Mouse (Mus musculus): ENCODE results near the gene Zfp526. TPM values are rescaled to one million over a fixed set of nuclear protein-coding genes. Genes with fewer than 3 reads are reported as not detected.
"Not testable (repeated sequence)": the region's sequence is repeated elsewhere in the genome, so short reads cannot be mapped to it uniquely, and the experiment has no call there.

Gene Zfp526
- total RNA-seq, 1 experiment from 2014 or later = 2.4 TPM

DNA sequence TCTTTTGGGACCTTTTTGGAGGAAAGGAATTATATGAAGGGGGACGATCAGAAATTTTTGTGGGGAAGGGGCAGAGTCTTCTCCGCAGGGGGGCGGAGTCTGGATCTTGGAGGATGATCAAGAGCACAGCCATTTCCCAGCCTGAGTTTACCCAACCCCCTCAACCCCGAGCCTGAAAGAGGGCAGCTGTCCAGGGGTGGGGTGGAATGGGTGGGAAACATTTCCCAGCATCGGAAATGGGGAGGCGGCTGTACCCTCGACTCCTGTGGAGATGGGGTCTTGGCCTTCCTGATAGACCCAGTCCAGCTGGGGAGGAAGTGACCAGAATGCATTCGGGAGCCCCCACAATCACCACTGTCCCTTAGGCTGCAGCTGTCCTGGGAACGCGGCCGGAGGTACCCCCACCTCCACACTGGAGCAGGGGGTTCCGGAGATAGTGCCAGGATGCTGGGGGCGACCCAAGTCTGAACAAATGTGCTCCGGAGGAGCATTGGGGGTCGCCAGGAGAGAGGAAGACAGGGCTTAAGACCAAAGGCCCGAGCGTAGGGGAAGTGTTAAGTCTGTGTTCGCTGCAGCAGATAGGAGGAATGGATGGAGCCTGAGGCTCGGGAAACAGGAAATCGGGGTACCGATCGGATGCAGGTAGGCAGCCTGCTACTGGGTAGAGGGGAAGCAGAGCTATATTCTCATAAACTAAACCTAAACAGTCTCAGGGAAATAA is 30.0 kb downstream of the Zfp526 start:
- no peak for ATAC-seq (replicated peaks; ENCODE audit: insufficient number of reproducible peaks, low FRiP score, low TSS enrichment, poor library complexity, severe bottlenecking)

DNA sequence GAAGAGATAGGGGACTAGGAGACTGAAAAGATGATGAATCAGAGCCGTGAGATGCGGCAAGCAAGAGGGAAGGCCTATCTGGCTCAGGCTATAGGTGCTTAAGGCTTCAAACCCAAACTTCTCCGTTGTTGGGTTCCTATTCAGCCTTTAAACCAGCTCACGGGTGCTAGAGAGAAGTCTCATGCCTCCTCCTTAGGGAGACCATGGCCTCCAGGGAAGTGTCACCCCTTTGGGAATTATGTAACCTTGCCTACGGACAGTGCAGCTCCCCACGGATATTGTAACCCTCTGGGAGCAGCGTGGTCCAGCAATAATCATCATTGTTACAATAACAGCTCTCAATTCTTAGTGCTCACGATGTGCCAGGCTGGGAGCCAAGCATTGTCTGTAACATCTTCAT is 30.6 kb downstream of the Zfp526 start:
- no peak for ATAC-seq (replicated peaks; ENCODE audit: insufficient number of reproducible peaks, low FRiP score, low TSS enrichment, poor library complexity, severe bottlenecking)

DNA sequence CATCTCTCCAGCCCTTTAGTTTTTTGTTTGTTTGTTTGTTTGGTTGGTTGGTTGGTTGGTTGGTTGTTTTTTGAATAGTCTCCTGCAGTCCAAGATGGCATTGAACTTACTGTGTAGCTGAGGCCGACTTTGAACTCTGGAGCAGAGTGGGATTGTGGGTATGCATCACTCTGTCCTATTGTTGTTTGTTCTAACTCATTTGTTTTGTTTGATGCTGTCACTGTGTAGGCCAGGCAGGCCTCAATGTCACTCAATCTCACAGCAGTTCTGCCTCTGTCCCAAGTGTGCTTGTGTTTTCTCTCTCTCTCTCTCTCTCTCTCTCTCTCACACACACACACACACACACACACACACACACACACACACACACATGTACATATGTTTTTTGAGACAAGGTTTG is 40.7 kb downstream of the Zfp526 start:
- no peak for ATAC-seq (replicated peaks; ENCODE audit: insufficient number of reproducible peaks, low FRiP score, low TSS enrichment, poor library complexity, severe bottlenecking)

DNA sequence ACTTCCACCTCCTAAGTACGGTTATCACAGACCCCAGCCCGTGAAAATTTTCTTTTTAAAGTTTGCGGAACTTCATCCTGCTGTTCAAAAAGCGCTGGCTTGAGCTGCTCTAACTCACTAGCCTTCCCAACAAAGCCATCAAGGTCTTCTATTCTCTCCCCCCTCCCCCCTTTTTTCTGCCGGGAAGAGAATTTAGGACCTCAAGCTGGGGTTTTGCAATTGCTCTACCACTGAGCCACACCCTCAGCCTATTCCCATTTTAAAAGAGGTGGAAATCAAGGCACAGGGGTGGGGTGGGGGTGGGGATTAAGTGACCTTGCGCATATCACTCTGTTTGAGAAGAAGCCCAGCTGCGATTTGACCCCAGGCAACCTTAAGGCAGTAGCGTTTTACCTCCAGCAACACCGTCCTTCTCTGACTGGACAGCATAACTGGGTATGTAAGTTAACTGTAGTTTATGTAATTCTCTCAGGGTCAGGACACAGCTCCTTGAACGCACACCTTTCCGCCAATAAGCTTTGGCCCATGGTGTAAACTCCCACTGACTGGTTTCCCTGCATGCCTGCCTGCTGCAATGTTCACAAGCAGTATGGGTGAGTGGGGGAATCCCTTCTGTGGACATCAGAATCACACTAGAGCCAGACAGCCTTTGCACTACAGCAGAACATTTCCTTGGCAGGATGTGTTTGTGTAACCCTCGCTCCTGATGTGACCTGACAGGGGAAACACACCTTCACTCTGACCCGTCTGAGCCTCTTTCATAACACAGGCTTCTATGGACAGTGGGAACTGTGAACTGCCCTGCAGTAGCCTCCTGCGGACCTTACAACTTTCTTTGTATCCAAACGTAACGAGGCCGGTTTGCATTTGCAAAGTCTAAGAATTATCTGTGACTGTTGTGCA is 43.0 kb downstream of the Zfp526 start:
- no peak for ATAC-seq (replicated peaks; ENCODE audit: insufficient number of reproducible peaks, low FRiP score, low TSS enrichment, poor library complexity, severe bottlenecking)

DNA sequence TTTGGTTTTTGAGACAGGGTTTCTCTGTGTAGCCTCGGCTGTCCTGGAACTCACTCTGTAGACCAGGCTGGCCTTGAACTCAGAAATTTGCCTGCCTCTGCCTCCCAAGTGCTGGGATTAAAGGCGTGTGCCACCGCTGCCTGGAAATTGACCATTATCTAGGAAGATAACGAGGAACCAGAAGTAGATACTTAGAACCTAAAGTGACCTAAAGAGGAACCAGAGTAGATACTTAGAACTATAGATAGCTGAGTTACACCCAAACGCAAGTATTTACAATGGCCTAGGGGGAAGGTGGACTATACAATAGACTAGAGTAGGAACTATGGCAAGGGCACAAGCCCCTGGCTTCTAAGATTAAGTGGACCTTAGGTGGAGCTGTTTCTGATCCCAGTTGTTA is 44.5 kb downstream of the Zfp526 start:
- not testable (repeated sequence) for ATAC-seq (replicated peaks; ENCODE audit: insufficient number of reproducible peaks, low FRiP score, low TSS enrichment, poor library complexity, severe bottlenecking)

DNA sequence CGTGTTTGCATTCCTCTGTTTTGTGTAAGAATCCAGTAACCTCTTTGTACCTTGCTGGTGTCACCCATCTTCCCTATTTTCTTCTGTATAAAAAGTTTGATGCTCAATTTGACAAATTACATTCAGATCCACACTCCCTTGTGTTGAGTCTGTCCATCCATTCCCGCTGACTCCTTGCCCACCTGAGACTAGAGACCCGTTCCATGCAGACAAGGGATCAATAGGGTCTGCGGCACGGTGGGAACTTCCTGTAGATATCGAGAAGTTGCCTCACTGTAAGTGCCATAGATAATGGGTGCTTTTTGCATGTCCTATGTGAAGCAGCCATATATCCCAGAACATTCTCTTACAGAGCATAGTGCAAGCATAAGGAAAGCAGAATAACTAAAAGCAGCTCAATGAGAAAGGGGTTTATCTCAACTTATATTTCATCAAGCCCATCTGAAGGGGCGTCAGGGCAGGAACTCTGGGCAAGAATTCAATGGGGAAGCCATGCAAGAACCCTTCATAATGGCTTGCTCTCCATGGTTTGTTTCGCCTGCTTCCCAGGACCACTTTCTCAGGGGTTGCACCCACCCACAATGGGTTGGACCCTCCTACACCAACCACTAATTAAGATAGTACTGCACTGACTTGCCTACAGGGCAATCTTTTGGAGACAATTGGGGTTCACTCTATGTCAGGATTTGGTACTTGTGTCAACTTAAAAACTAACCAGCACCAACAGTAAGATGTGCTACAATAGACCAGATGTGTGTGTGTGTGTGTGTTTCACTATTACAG is 45.1 kb downstream of the Zfp526 start:
- ATAC-seq (replicated peaks; ENCODE audit: insufficient number of reproducible peaks, low FRiP score, low TSS enrichment, poor library complexity, severe bottlenecking) = no peak

DNA sequence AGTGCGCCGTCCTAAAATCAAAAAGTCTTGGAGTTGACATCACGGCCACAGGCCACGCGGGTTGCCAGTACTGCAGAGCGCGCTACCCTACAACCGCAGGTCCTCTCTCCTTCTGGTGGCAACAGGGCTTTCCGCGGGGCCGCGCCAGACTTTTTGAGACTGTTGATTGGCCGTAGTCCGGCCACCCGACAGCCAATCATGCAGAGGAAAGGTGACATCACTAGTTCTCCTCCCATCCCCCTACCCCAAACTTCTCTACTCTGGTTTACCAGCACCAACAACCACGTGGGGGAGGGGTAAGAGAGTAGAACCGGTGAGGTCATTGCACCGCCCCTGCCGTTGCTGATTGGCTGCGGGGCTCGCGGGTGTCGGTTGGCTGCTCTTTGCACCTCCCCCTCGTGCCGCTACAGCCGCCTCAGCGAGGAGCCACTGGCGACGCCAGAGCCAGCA is 46.1 kb downstream of the Zfp526 start, which contains the start of gene Cic:
Gene Cic (plus strand): TSS at position 404 of the 450 bp plus-strand sequence.
- ATAC-seq (replicated peaks; ENCODE audit: insufficient number of reproducible peaks, low FRiP score, low TSS enrichment, poor library complexity, severe bottlenecking) = peak; percentile 77

DNA sequence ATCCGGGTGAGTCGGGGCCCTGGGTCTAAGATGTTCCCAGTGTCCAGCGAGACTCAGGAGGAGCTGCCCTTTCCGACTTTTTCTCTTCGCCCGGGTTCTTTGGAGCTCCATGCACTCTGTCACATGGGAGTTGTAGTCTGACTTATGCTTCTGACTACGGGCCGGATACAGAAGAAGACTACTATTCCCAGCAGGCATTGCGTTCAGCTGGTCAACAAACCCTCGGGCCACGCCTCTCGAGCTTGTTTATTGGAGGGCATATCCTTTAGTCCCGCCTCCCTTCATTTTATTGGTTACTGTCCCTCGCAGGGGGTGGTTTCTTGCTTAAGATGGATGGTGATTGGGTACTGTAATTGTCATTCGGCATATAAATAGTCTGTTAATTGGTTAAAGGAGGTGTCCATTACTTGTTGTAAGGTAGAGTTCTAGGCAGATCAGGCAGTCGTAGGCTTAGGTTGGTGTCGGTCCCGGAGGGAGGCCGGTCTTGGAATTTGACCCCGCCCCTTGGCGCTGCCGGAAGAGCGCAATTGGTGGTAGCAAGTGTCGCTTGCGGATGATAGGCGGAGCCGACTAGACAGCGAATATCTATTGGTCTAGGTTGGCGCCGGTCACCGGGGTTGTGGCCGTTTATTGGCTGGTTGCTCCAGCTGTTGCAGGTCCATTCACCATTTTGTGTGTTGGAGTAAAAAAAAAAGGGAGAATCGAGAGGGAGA is 46.7 kb downstream of the Zfp526 start:
- ATAC-seq (replicated peaks; ENCODE audit: insufficient number of reproducible peaks, low FRiP score, low TSS enrichment, poor library complexity, severe bottlenecking) = peak; percentile 82

DNA sequence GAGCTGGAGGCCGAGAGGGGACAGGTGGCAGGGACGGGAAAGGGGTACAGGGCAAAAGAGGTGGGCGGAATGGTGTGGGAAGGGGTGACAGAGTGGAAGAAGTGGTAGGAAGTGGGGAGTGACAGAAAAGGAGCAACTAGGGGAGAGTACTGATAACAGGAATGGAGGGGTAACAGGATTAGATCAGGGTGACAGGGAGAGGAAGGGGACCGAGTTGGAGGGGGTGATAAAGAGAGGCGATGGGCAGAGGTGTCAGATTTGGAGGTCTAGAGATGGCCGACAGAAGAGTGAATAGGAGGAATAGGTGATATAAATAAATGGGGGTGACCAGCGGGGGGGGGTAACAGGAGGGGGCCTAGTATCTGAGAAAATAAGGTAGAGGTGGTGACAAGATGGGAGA is 47.4 kb downstream of the Zfp526 start:
- no peak for ATAC-seq (replicated peaks; ENCODE audit: insufficient number of reproducible peaks, low FRiP score, low TSS enrichment, poor library complexity, severe bottlenecking)

DNA sequence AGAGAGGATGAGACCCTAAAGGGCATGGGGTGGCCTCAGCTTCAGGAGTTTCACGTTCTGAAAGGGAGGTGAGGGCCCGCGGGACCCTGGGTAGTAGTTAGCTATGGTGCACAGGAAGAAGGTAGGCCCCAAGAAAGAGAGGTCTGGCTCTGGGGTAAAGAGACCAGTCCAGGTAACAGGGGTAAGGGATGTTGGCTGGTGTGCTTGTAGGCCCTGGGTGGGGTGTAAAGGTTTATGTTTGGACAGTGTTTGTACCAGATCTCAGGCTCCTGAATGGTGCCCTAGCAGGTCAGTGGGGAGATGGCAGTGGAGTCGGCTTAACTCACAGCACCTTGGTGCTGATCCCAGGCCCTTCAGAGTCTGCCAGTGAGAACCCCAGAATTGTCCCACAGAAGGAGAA is 47.8 kb downstream of the Zfp526 start:
- ATAC-seq (replicated peaks; ENCODE audit: insufficient number of reproducible peaks, low FRiP score, low TSS enrichment, poor library complexity, severe bottlenecking) = no peak

DNA sequence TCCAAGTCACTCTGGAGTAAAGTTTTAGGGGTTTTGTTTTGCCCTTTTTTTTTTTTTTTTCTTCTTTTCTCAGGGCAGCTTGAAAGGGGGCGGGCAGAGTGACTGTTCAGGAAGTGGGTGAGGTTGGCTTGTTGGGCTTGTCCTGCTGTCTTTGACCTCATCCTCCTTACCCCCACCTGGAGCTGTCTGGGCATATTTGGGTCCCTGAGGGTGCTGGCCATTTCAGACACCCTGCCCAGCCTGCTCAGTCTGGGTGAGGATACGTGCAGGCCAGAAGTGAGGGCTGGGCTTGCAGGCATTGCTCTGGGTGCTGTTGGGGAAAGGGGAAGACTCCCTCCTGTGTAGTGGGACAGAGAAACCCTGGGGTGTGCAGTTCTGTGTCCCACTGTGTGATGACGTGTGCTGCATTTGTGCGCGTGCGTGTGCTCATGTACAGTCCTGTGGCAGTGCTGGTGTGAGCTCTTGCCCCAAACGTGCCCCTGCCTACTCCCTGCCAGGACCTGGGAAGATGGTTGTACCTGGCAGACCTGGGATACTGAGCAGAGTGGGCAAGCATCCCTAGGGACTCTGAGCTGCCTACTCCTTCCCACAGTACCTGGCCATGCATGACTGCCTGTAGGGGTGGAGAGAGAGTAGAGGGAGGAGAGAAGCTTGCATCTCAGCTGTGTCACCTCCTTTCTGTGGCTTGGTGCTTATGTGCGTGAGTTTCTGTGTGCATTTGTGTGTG is 48.5 kb downstream of the Zfp526 start:
- no peak for ATAC-seq (replicated peaks; ENCODE audit: insufficient number of reproducible peaks, low FRiP score, low TSS enrichment, poor library complexity, severe bottlenecking)

DNA sequence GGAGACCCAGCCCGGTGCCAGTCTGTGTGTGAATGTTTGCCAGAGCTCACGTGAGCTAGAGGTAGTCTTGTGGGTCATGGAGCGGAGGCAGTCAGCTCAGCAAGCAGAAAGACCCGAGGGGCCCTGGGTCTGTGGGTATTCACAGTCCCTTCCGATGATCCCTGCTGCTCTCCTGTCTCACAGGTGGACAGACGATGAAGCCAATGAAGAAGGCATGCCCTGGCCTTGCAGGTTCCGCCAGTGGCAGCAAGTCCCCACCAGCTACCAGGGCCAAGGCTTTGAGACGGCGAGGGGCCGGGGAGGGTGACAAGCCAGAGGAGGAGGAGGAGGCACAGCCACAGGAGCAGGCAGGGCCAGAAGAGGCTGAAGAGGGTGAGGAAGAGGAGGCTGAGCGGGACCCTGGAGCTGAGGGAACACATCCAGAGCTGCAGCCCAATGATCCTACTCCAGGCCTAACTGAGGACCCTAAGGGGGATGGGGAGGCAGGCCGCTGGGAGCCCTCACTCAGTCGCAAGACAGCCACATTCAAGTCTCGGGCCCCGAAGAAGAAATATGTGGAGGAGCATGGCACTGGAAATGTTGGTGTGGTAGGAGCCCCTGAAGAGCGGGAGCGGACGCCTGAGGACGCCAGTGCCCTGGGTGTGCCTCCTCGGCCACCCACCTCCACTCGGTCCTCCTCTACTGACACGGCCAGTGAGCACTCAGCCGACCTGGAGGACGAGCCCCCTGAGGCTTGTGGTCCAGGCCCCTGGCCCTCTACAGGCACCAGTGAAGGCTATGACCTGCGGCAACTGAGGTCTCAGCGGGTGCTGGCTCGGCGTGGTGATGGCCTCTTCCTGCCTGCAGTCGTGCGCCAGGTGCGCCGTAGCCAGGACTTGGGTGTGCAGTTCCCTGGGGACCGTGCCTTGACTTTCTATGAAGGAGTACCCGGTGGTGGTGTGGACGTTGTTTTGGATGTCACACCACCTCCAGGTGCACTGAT is 49.7 kb downstream of the Zfp526 start:
- no peak for ATAC-seq (replicated peaks; ENCODE audit: insufficient number of reproducible peaks, low FRiP score, low TSS enrichment, poor library complexity, severe bottlenecking)

DNA sequence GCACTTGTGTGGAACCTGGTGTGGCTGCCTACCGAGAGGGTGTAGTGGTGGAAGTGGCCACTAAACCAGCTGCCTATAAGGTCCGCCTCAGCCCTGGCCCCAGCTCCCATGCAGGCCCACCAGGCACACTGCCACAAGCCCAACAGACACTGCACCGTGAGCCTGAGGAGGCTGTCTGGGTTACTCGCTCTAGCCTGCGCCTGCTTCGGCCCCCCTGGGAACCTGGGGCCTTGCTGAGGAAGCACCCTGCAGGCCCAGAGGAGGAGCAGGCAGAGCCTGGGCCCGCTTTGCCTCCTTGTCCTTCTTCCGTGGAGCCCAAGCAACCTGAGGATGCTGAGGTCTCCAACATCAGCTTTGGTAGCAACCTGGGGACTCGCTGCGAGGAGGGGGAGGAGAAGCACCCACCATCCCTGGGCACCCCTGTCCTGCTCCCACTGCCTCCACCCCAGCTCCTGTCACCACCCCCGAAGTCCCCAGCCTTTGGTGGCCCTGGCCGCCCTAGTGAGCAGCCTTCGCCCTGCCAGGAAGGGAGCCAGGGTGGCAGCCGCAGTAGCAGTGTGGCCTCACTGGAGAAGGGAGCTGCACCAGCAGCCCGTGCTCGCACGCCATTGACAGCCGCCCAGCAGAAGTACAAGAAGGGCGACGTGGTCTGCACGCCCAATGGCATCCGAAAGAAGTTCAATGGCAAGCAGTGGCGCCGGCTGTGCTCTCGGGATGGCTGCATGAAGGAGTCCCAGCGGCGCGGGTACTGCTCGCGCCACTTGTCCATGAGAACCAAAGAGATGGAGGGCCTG is 50.6 kb downstream of the Zfp526 start:
- no peak for ATAC-seq (replicated peaks; ENCODE audit: insufficient number of reproducible peaks, low FRiP score, low TSS enrichment, poor library complexity, severe bottlenecking)

DNA sequence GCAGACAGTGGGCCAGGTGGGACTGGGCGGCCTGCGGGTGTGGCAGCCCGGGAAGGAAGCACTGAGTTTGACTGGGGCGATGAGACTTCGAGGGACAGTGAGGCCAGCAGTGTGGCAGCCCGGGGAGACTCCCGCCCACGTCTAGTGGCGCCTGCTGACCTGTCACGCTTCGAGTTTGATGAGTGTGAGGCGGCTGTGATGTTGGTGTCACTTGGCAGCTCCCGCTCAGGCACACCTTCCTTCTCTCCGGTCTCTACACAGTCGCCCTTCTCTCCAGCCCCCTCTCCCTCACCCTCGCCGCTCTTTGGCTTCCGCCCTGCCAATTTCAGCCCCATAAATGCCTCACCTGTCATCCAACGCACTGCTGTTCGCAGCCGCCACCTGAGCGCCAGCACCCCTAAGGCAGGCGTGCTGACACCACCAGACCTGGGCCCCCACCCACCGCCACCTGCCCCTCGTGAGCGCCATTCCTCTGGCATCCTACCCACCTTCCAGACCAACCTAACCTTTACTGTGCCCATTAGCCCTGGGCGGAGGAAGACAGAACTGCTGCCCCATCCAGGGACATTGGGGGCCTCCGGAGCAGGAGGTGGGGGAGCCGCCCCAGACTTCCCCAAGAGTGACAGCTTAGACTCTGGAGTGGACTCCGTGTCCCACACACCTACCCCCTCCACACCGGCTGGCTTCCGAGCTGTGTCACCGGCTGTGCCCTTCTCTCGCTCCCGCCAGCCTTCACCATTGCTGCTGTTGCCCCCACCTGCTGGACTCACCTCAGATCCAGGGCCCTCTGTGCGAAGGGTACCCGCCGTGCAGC is 51.4 kb downstream of the Zfp526 start:
- ATAC-seq (replicated peaks; ENCODE audit: insufficient number of reproducible peaks, low FRiP score, low TSS enrichment, poor library complexity, severe bottlenecking) = no peak
